Mouse (Mus musculus): Measurements from ENCODE around the gene Ssbp3. TPM values are rescaled to one million over a fixed set of nuclear protein-coding genes. Genes with fewer than 3 reads are reported as not detected.
A peak's percentile ranks its signal among the peaks of the same experiment; 100 is the strongest.

Gene Ssbp3
- total RNA-seq, 2 experiments from 2014 or later, result 41.6 to 45.0 TPM

GRCm38 (mm10) chr4:107066252-107067124, 156.0 kb downstream of the Ssbp3 start, which contains the start of the genes Mrpl37 and Cyb5rl:
Mrpl37 (minus strand) TSS chr4:107066868.
Cyb5rl (plus strand) TSS chr4:107066988.
- intact Hi-C loops (cut with DNase I), result loop anchor here (2.0 to 5.0 kb wide), 4 partner anchors 79 to 226 kb away; partner anchors contain the start of gene Ssbp3
- DNase-seq (ENCODE audit: low spot score), result peak; percentile 92

DNA sequence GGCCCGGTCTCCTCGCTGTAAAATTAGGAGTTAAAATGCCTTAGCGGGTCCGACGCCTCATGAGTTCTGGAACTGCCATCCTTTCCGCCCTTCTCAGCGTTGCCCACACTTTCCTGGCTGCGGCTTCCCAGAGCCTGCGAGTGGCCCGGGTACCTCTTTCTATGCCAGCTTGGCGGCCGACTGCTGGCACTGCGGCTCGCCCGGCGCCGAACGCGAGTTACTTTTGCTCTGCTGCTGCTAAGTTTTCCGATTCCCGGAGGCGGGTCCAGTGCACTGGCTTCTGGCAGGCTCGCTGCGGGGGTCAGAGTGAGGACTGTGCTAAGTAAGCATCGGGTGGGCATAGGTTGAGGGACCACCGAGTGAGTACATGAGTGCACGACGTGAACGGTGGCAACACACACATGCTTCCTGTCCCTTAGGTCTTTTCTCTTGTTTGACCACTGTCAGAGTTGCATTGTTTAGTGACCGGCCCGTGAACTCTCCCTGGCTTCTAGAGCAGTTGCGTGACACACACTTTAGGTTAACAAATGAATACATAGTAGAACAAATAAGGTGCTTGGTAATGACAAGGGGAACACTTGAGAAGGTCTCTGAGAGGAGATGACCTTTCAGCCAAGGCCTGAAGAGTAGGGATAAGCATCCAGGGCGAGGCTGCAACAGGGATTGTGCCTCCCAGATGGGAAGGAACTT, 156.8 kb downstream of the Ssbp3 start:
- DNase-seq (ENCODE audit: low spot score), result no peak

DNA sequence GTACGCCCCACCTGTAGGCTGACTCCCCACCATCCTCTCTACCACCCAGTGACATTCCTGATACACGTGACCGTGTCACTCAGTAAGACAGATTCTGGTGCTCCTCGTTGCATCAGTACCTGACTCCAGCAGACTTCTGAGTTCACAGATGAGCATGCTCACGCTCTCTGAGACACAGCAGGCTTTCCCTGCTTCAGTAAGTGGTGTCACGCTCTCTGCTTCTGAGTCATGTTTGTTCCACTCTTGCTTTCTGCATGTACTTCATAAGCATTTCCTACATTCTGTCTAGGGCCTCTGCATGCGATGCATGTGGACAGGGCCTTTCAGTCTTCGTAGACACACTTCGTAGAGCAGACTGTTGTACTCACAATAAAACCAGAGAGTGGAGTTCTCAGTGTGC, 161.8 kb downstream of the Ssbp3 start:
- no peak for DNase-seq (ENCODE audit: low spot score)
- intact Hi-C loops (cut with DNase I), result no loop called here

More for the DNA sequence above, 156.8 kb downstream of the Ssbp3 start:
- intact Hi-C loops (cut with DNase I), result loop anchor here (2.0 to 5.0 kb wide), 4 partner anchors 80 to 226 kb away; partner anchors contain the start of gene Ssbp3

DNA sequence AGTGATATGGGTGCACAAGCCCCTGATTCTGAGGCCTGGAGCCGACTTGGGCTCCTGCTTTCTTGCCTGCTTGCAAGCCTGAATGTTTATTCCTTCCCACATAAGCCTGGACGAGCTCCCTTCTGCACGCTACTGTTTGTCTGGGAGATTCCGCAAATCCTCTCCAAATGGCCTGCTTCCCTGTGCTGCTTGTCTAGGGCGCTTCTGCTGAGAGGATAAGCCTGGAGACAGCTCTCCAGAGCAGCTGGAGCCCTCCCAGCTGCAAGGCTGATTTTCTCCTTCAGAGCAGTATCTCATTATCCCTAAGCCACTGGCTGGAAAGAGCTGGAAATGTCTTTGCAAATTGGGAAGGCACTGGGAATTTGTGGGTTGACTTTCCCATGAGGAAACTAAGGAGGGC, 165.0 kb downstream of the Ssbp3 start:
- no peak for DNase-seq (ENCODE audit: low spot score)
- intact Hi-C loops (cut with DNase I), result no loop called here

DNA sequence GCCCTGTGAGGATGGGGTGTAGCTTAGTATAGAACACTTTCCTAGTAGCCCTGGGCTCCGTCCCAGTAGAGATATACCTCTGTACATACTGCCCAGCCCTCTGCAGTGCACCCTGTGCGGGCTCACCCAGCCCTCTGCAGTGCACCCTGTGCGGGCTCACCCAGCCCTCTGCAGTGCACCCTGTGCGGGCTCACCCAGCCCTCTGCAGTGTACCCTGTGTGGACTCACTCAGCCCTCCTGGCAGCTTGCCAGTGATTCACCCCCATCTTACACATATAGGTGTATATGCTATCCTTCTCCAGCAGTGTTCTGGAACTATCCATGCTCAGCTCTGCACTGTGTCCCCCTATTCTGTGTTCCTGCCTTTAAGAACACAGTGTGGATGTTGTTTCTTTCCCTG, 168.4 kb downstream of the Ssbp3 start:
- intact Hi-C loops (cut with DNase I), result no loop called here
- DNase-seq (ENCODE audit: low spot score), result no peak

DNA sequence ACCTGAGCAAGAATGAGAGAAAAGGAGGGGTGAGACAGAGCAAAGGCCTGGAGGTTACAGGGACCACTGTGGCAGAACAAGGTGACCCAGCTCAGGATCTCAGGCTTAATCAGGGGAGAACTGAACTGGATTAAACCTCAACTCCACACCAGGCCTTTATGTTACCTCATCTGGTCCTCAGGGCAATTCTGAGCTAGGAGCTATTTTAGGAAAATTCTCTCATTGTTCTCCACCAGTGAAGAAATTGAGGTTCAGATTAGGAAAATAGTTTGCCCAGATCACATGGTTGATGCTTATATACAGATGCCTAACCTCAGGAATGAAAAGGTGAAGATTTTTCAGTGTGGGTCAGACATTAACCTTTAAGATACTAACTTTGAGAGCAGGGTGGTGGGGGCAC, 169.2 kb downstream of the Ssbp3 start:
- intact Hi-C loops (cut with DNase I), result no loop called here
- no peak for DNase-seq (ENCODE audit: low spot score)

DNA sequence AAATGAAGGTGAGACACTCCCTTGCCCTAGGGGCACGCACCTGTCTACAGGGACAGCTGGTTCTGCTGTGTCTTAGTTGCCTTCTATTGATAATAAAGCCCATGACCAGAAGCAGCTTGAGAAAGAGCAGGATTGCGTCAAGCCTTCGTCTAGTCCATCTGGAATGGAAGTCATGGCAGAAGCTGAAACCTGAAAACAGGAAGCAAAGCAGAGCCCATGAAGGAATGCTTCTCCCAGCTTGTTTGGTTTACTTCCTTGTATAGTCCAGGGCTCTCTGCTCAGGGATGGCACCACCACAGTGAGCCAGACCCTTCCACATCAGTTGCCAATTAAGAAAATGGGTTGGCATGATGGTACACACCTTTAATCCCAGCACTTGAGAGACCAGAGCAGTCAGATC, 171.7 kb downstream of the Ssbp3 start:
- intact Hi-C loops (cut with DNase I), result no loop called here
- DNase-seq (ENCODE audit: low spot score), result no peak

GRCm38 (mm10) chr4:107083126-107083525, 172.6 kb downstream of the Ssbp3 start:
- intact Hi-C loops (cut with DNase I), result no loop called here
- DNase-seq (ENCODE audit: low spot score), result no peak

GRCm38 (mm10) chr4:107084343-107084742, 173.8 kb downstream of the Ssbp3 start:
- intact Hi-C loops (cut with DNase I), result no loop called here
- no peak for DNase-seq (ENCODE audit: low spot score)

DNA sequence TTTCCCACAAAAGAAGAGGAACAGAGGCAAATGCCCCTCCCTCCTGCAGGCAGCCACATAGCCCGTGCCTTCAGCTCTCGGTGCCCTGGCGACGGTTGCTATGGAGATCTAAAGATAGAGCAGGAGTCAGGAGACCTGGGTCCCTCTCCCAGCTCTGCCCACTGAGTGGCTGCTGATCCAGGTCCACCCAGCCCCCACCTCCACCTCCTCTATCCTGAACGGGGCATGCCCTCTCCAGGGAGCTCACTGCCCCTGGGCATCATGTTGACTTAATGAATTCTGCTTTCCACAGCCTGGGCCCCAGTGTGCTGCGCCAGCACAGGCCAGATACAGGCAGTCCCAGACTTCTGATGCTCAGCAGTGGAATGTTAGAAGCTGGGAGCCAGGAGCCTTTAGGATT, 174.4 kb downstream of the Ssbp3 start:
- DNase-seq (ENCODE audit: low spot score), result no peak
- intact Hi-C loops (cut with DNase I), result no loop called here

- intact Hi-C loops (cut with DNase I), result no loop called here
- no peak for DNase-seq (ENCODE audit: low spot score)
Observed at GRCm38 (mm10) chr4:107091696-107092095, 181.2 kb downstream of the Ssbp3 start.

GRCm38 (mm10) chr4:107094484-107095187, 184.1 kb downstream of the Ssbp3 start:
- intact Hi-C loops (cut with DNase I), result no loop called here
- DNase-seq (ENCODE audit: low spot score), result no peak

DNA sequence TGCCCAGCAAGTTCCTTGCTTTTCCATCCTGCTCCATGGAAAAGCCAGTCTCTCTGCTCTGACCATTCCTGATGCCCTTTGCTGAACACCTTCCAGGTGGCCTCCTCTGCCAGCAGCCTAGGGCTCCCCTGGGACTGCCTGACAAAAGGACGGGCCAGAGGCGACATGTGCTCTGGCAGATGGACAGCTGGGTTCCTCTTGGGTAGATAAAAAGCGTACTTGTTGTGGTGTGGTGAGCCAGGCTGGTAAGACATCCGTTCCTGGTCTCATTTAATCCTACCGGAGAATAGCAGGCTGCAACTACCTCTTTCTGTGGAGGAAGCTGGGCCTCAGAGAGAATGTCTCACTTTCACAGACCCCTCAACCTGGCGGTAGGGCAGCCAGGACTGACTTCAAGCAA, 185.5 kb downstream of the Ssbp3 start:
- no peak for DNase-seq (ENCODE audit: low spot score)
- intact Hi-C loops (cut with DNase I), result no loop called here

DNA sequence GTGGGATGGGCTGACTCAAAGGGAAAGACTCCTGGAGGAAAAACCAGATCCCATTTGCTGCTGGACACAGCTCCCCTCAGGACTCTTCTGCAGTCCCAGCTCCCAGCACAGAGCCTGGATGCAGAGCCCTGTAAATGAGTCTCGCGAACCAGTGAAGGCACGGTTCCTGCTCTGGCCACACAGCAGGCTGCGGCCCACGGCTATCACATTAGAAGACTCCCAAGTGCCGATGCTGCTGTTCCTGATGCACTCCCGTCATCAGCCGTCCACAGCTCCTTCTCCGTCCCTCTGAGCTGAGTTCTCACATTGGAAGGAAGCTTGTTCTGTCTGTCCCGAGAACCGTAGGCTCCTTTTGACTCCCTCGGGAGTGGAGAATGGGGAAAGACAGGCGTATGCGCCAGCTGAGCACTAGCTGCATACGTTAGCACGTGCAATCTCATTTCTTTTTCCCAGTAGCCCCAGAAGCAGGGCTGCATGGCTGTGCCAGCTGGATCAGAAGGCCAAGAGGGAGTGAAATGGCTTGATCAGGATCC, 186.4 kb downstream of the Ssbp3 start, which contains the start of gene Cdcp2:
Gene Cdcp2, plus strand, starts transcription at position 51 of the 533 bp plus-strand sequence.
- DNase-seq (ENCODE audit: low spot score), result no peak
- intact Hi-C loops (cut with DNase I), result no loop called here

- intact Hi-C loops (cut with DNase I), result no loop called here
- no peak for DNase-seq (ENCODE audit: low spot score)
Observed at GRCm38 (mm10) chr4:107097871-107098270, 187.4 kb downstream of the Ssbp3 start.

GRCm38 (mm10) chr4:107098375-107098774, 187.9 kb downstream of the Ssbp3 start:
- DNase-seq (ENCODE audit: low spot score), result no peak
- intact Hi-C loops (cut with DNase I), result no loop called here

- intact Hi-C loops (cut with DNase I), result no loop called here
- DNase-seq (ENCODE audit: low spot score), result no peak
Observed at GRCm38 (mm10) chr4:107098791-107099525, 188.5 kb downstream of the Ssbp3 start.
